In genomic region chr4:62653922-62654661, GRCm38 (mm10) we compare ENCODE assay signal across 21 mouse cellular contexts.
DNase-seq lines count a peak whose midpoint lies in the region; ATAC-seq lines count a peak whose summit lies in the region.
"Had no signal": no experiment of that assay in that cellular context is flagged by ENCODE, and none has a peak within 500 bp of the region (broad histone marks: within the 10 kb centered on the region; RNA-seq: fewer than 3 reads in every experiment).

No protein-coding gene starts in this region.

- no peak overlapping the region for H3K4me3 ChIP-seq in embryonic facial prominence, embryonic 14.5 days (ENCODE audit: low read depth, low read length)
- H3K4me3 ChIP-seq in embryonic facial prominence, embryonic 10.5 days: no peak overlapping the region
- H3K4me3 ChIP-seq in lung, embryonic 16.5 days (ENCODE audit: low read length): no peak overlapping the region
- no peak overlapping the region for H3K4me3 ChIP-seq in stomach, embryonic 16.5 days (replicated peaks; ENCODE audit: low read length)
- H3K4me3 ChIP-seq in liver, embryonic 11.5 days (ENCODE audit: low read depth, low read length): no peak overlapping the region
- H3K4me3 ChIP-seq: forebrain, embryonic 15.5 days; hindbrain, embryonic 12.5 days; kidney, embryonic 15.5 days; limb, embryonic 13.5 days; liver, embryonic 13.5 days; midbrain, embryonic 10.5 days had no signal

- H3K27me3 ChIP-seq in embryonic facial prominence, embryonic 14.5 days (replicated peaks; ENCODE audit: control insufficient read depth, insufficient read depth, low read length): no peaks in the 10 kb centered on the region
- H3K27me3 ChIP-seq in embryonic facial prominence, embryonic 10.5 days (replicated peaks; ENCODE audit: low read depth, poor library complexity, severe bottlenecking): no peaks in the 10 kb centered on the region
- H3K27me3 ChIP-seq in lung, embryonic 16.5 days (ENCODE audit: control insufficient read depth, insufficient read depth, low read depth, low read length): no peaks in the 10 kb centered on the region
- no peaks in the 10 kb centered on the region for H3K27me3 ChIP-seq in stomach, embryonic 16.5 days (ENCODE audit: control insufficient read depth, insufficient read depth, low read length)
- H3K27me3 ChIP-seq in liver, embryonic 11.5 days (replicated peaks; ENCODE audit: control insufficient read depth, insufficient read depth, low read length): no peaks in the 10 kb centered on the region
- H3K27me3 ChIP-seq: forebrain, embryonic 15.5 days; hindbrain, embryonic 12.5 days; kidney, embryonic 15.5 days; limb, embryonic 13.5 days; liver, embryonic 13.5 days had no signal

- ATAC-seq in embryonic facial prominence, embryonic 14.5 days (ENCODE audit: low read depth): peak; percentile 62; the same call in 1 of the 2 replicates
- peak; percentile 56 for ATAC-seq in lung, embryonic 16.5 days (ENCODE audit: low read depth)
- ATAC-seq in megakaryocyte, adult 5-6 weeks (ENCODE audit: poor library complexity, severe bottlenecking): peak; percentile 81
- ATAC-seq in stomach, embryonic 16.5 days (ENCODE audit: insufficient read depth, low FRiP score): peak; percentile 58
- no peak for ATAC-seq in liver, embryonic 11.5 days (replicated peaks; ENCODE audit: low FRiP score)
- ATAC-seq: CD4-positive, CD25-positive, alpha-beta regulatory T cell, adult 4 months; forebrain, embryonic 15.5 days; intestine, postnatal 0 days; midbrain, embryonic 16.5 days had no signal

- no peaks in the 10 kb centered on the region for H3K9me3 ChIP-seq in embryonic facial prominence, embryonic 14.5 days (ENCODE audit: control insufficient read depth, low read length)
- H3K9me3 ChIP-seq in embryonic facial prominence, embryonic 10.5 days: no peaks in the 10 kb centered on the region
- no peaks in the 10 kb centered on the region for H3K9me3 ChIP-seq in lung, embryonic 16.5 days (ENCODE audit: control insufficient read depth, low read length)
- H3K9me3 ChIP-seq in stomach, embryonic 16.5 days (replicated peaks; ENCODE audit: control insufficient read depth, low read length): no peaks in the 10 kb centered on the region
- H3K9me3 ChIP-seq in liver, embryonic 11.5 days (ENCODE audit: control insufficient read depth, low read length): no peaks in the 10 kb centered on the region
- H3K9me3 ChIP-seq: forebrain, embryonic 15.5 days; hindbrain, embryonic 12.5 days; kidney, embryonic 15.5 days; limb, embryonic 13.5 days; liver, embryonic 13.5 days; midbrain, embryonic 10.5 days had no signal

- 75% methylated on average over 5 of the region's 5 CpGs for WGBS in embryonic facial prominence, embryonic 14.5 days
- WGBS in embryonic facial prominence, embryonic 10.5 days: 90% methylated on average over 5 of the region's 5 CpGs
- 54% methylated on average over 5 of the region's 5 CpGs for WGBS in lung, embryonic 16.5 days
- WGBS in stomach, embryonic 16.5 days: 74% methylated on average over 5 of the region's 5 CpGs
- 76% methylated on average over 5 of the region's 5 CpGs for WGBS in liver, embryonic 11.5 days

- no peaks in the 10 kb centered on the region for H3K36me3 ChIP-seq in embryonic facial prominence, embryonic 14.5 days (ENCODE audit: control insufficient read depth, insufficient read depth, low read length)
- H3K36me3 ChIP-seq in embryonic facial prominence, embryonic 10.5 days (replicated peaks): no peaks in the 10 kb centered on the region
- peaks cover 5% of the 10 kb centered on the region; the same call in 1 of the 2 replicates for H3K36me3 ChIP-seq in lung, embryonic 16.5 days (ENCODE audit: control insufficient read depth, insufficient read depth, low read length)
- H3K36me3 ChIP-seq in stomach, embryonic 16.5 days (ENCODE audit: control insufficient read depth, insufficient read depth, low read length): no peaks in the 10 kb centered on the region
- H3K36me3 ChIP-seq in liver, embryonic 11.5 days (ENCODE audit: control insufficient read depth, insufficient read depth, low read length): no peaks in the 10 kb centered on the region
- H3K36me3 ChIP-seq: forebrain, embryonic 15.5 days; limb, embryonic 13.5 days; liver, embryonic 13.5 days had no signal

- 0 out of 2 replicates have a peak, but pooled peaks cover 5% of the 10 kb centered on the region for H3K4me1 ChIP-seq in embryonic facial prominence, embryonic 14.5 days (ENCODE audit: control insufficient read depth, insufficient read depth, low read length)
- peaks cover 45% of the 10 kb centered on the region for H3K4me1 ChIP-seq in embryonic facial prominence, embryonic 10.5 days
- peaks cover 2% of the 10 kb centered on the region; the same call in 1 of the 2 replicates for H3K4me1 ChIP-seq in lung, embryonic 16.5 days (replicated peaks; ENCODE audit: control insufficient read depth, insufficient read depth, low read length)
- peaks cover 5% of the 10 kb centered on the region for H3K4me1 ChIP-seq in stomach, embryonic 16.5 days (ENCODE audit: control insufficient read depth, insufficient read depth, low read length)
- H3K4me1 ChIP-seq in liver, embryonic 11.5 days (replicated peaks; ENCODE audit: control insufficient read depth, insufficient read depth, low read length): no peaks in the 10 kb centered on the region
- H3K4me1 ChIP-seq: liver, embryonic 13.5 days had no signal

- H3K4me2 ChIP-seq in embryonic facial prominence, embryonic 14.5 days (ENCODE audit: low read depth, low read length): no peak overlapping the region
- H3K4me2 ChIP-seq in lung, embryonic 16.5 days (ENCODE audit: low read depth, low read length): no peak overlapping the region
- no peak overlapping the region for H3K4me2 ChIP-seq in stomach, embryonic 16.5 days (ENCODE audit: low read depth, low read length)
- H3K4me2 ChIP-seq in liver, embryonic 11.5 days: no peak overlapping the region
- H3K4me2 ChIP-seq: forebrain, embryonic 15.5 days; hindbrain, embryonic 12.5 days; kidney, embryonic 15.5 days; limb, embryonic 13.5 days; liver, embryonic 13.5 days had no signal

- no peak overlapping the region for H3K9ac ChIP-seq in embryonic facial prominence, embryonic 14.5 days (ENCODE audit: low read depth, low read length)
- H3K9ac ChIP-seq in lung, embryonic 16.5 days (ENCODE audit: low read length): no peak overlapping the region
- H3K9ac ChIP-seq in stomach, embryonic 16.5 days (ENCODE audit: low read length): no peak overlapping the region
- no peak overlapping the region for H3K9ac ChIP-seq in liver, embryonic 11.5 days (ENCODE audit: low read depth, low read length)
- H3K9ac ChIP-seq: forebrain, embryonic 15.5 days; hindbrain, embryonic 12.5 days; kidney, embryonic 15.5 days; limb, embryonic 13.5 days; liver, embryonic 13.5 days had no signal

- H3K27ac ChIP-seq in embryonic facial prominence, embryonic 14.5 days (replicated peaks; ENCODE audit: low read depth, low read length): no peak overlapping the region
- no peak overlapping the region for H3K27ac ChIP-seq in embryonic facial prominence, embryonic 10.5 days (replicated peaks)
- H3K27ac ChIP-seq in lung, embryonic 16.5 days (ENCODE audit: low read length): no peak overlapping the region
- H3K27ac ChIP-seq in stomach, embryonic 16.5 days (ENCODE audit: low read length): no peak overlapping the region
- H3K27ac ChIP-seq in liver, embryonic 11.5 days (ENCODE audit: low read depth, low read length): no peak overlapping the region
- H3K27ac ChIP-seq: forebrain, embryonic 15.5 days; hindbrain, embryonic 12.5 days; kidney, embryonic 15.5 days; limb, embryonic 13.5 days; liver, embryonic 13.5 days; midbrain, embryonic 10.5 days had no signal

- DNase-seq in embryonic facial prominence, embryonic 14.5 days (ENCODE audit: low spot score): no peak
- no peak for DNase-seq in embryonic facial prominence, embryonic 10.5 days (ENCODE audit: low spot score)
- DNase-seq in lung, adult 18-20 months: no peak
- DNase-seq in kidney, adult 11 months: no peak
- no peak for DNase-seq in liver, embryonic 11.5 days (ENCODE audit: low spot score)
- DNase-seq: adrenal gland, postnatal 14 days; embryo, embryonic 11 days; heart, adult 18-20 months; liver, embryonic 13.5 days; thymus, postnatal 14 days had no signal
